Mouse (Mus musculus) CD4-positive, CD25-positive, alpha-beta regulatory T cell, adult 4 months (primary cell): ENCODE measurements around the gene Msi2. TPM values are rescaled to one million over a fixed set of nuclear protein-coding genes. Genes with fewer than 3 reads are reported as not detected.

ENCODE experiments used
- ATAC-seq: one replicate; pipeline ENCODE4 v1.8.0; 2017
- polyA plus RNA-seq, 2 experiments: library from polyadenylated mRNA; unstranded; fragments of 100-300 nt; shearing (Covaris generic); gene quantifications; one replicate each; pipeline ENCODE4 v1.2.1; 2017

Gene Msi2
- polyA plus RNA-seq, 2 experiments from 2014 or later, result 23.8 to 31.3 TPM

DNA sequence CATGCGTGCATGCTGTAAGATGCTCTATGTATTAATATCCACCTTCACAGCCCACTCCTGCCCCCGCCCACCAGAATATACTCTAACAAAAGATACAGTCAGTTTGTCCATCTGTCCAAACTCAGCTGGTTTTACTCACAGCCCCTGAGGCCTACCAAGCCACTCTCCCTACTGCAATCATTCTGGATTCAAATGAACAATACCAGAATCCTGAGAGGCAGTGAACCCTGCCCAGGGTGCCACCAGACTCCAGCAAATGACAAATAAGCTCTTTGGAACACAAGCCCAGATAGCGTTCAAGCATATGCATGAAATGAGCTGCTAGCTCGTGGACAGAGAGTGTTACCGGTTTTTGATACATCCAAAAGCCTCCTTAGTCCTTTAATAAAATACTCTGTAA is 130.6 kb downstream of the Msi2 start:
- no peak for ATAC-seq

GRCm38 (mm10) chr11:88585880-88586279 is 132.4 kb downstream of the Msi2 start:
- ATAC-seq, result no peak

DNA sequence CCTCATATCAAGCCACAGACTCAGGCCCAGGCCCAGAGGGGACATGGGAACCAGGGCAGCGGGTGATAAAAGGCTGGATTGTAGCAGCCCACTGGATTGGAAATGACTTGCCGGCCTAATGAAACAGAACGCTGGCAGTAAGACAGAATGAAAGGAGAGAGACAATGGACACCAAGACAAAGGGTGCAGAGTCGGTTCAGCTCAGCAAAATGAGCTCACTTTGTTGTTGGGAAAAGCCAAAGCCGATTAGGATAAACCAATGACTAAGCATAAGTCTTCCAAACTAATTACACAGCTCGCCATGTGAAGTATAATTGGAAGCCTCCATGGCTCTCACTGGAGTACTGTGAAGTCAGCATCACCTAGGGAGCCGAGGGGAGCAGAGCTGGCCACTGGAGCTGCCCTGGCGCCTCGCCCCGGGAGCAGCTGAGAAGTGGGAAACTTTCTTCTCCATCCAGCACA is 133.1 kb downstream of the Msi2 start:
- no peak for ATAC-seq

DNA sequence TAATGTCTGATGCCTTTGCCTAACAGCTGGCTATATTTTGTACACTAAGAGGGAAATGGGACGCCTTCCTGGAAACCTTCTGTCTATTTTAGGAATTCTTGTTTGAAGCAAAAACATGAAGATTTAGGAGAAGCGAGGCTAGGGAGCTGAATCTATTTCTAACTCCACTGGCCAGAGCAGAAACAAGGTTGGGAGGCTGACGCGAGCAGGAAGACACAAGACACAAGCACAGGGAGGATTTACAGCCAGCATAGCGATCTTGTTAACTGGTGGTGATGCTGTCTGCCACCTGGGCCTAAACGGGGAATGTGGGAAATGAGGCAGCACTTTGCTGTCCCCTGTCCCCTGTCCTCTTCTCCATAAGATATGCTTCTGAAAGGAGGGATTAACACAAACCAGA is 134.4 kb downstream of the Msi2 start:
- ATAC-seq, result no peak

DNA sequence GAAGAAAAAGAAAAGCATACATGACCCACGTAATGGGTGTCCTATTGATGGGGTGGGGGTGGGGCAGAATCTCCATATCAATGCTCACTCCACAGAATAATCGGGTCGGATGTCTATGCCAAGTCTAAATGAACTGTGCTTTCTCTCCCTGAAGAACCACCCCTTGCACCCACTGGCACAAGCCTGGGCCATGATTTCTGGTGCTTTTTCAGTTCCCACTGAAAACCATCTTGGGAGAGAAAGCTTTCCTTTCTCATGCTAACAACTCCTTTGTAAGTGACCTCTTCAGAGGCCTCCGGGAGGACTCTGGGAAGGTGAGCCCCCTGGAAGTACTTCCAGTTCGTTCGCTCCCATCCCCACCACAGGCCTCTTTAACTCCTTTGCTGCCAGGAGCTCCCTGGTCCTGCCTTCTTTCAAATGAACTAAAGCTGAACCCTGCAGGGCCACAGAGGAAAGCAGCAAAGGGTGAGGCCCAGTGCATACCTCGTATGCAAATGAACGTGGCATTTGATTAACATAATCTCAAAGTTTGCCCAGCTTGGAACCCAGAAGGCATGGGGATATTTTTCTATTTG is 135.0 kb downstream of the Msi2 start:
- no peak for ATAC-seq

DNA sequence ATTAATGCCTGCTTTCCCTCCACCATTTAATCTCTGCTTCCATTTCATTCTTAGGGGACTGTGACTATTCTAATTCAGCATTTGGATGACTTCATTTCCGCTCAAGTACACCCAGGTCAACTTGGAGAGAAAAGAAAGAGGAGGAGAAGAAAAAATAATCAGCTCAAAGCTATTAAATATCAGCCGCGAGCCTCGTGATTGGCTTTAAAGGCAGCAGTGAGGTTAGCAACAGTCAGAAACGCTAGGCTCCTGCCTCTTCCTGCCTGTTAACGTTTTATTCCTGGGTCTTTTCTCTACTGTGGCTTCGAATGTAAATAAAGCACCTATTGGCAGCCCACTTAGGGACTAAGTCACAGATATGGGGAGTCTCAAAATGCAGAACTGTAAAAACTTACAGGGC is 135.5 kb downstream of the Msi2 start:
- peak; percentile 64 for ATAC-seq

GRCm38 (mm10) chr11:88582021-88582707 is 136.1 kb downstream of the Msi2 start:
- no peak for ATAC-seq

GRCm38 (mm10) chr11:88581375-88581774 is 136.9 kb downstream of the Msi2 start:
- ATAC-seq, result no peak

DNA sequence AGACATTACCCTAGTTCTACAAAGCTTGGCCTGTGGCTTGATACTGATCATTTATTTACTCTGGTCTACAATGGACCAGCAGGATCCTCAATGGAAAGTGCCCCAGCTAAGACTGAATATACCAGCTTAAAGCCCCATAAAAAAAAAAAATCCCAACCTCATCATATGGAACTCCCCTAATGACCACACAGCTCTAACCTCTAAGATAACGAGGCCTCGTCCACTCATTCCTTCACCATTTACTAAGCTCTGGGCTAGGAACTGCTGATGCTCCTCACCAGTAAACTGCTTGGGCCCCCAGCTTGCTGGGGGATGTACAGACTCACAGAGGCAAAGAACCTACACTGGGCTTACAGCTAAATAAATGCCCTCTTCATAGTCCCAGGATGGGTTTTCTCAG is 139.6 kb downstream of the Msi2 start:
- ATAC-seq, result no peak

DNA sequence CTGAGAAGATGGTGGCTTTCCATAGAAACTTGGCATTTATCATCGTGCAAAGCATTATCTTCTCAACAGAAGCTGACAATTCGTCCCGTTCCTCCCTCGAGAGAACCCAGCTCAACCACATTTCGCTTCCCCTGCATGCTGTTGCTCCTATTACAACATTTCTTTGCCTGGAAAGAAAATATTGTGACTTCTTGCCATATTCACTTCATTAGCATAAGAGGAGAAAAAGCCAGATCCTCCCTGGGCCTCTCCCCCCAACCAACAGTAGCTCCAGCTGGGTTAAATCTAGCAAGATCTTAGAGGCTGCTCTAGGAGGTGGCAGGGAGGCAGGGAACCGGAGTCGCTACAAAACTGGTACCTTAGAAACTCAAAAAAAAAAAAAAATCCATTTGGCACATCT is 141.2 kb downstream of the Msi2 start:
- ATAC-seq, result no peak

DNA sequence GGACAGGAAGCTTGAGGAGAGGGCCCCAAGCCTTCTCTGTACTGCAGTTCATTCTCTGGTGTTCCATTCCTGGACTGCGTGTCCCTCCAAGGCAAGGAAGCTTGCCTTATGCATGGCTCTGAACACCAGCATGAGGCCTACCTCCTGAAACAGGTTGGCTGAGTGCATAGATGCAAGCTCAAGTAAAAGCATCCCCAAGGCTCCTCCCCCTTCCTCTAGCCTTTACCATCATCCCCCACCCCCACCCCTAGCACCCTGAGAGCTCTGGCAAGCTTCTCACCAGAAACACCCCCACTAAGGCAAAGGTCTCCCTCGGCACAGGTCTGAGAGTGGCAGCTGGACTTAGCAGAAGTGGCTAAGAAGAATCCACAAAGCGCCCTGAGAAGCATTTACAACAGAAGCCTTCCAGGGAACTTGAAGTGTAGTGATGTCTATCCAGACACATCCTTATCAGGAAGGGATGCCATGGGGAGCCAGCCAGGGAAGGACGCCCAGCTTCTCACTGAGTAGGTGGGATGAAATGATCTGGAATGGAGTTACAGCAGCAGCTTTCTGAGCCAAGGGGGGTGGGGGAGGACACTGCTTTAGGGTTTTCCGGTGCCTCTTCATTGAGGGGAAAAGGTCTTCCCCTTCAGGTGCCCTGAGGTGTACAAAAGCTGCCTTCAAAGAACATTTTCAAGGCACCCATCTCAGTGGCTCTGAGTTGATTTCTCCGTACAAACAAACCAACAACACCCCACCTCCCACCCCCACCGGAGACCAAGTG is 141.9 kb downstream of the Msi2 start:
- ATAC-seq, result peak; percentile 78

DNA sequence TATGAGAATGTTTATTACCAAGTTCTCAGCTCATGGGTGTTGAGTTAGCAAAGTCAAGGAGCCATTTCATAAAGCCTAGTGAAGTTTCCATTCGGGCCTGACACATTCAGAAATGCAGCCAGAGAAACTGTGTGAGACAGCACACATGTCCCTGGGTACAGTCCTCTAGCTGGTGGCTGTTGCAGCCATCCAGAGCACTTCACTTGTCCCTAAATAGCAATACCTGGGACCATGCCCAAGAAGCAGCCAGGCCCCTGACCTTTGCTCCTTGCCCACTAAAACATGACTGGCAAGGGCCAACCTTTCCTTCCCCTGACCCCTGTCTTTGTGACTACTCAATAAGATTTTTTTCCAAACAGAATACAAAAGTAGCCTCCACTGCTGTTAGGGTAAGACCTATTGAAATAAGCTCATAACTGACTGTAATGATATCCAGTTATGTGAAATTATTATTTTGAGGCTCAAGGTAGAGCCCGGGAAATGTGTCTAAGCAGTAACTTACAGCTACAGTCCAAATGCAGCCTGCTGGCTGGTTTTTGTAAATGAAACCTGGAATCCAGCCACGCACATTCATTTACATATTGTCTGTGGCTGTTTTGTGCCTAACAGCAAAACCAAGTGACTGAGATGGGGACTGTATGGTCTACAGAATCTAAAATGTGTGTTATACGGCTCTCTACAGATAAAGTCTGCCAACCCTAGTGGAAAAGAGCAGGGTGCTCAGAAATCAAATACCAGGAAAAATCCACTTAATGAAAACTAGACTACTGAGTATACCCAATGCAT is 143.5 kb downstream of the Msi2 start:
- no peak for ATAC-seq

- ATAC-seq, result no peak
Measured at GRCm38 (mm10) chr11:88573013-88573412, 145.3 kb downstream of the Msi2 start.

GRCm38 (mm10) chr11:88572461-88572860 is 145.9 kb downstream of the Msi2 start:
- no peak for ATAC-seq

DNA sequence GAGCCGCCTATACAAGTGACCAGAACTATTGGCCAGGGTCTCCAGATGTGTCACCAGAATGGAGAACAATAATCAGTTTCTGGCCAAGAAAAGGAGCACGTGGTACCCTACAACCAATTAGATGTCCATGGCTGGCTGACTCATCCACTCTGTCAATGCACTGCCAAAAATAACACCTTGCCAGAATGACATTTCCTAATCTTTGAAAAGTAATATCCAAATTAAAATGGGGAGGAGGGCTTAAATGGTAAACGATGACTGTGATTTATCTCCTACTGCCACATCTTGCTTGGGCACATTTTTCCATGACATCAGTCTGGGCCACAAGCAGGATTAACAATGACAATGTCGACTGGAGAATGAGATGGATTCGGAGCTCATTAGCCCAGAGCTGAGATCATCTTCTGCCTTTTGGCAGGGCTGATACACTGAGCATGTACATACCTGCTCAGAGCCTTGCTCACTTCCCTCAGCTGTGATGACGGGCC is 147.6 kb downstream of the Msi2 start:
- ATAC-seq, result no peak

DNA sequence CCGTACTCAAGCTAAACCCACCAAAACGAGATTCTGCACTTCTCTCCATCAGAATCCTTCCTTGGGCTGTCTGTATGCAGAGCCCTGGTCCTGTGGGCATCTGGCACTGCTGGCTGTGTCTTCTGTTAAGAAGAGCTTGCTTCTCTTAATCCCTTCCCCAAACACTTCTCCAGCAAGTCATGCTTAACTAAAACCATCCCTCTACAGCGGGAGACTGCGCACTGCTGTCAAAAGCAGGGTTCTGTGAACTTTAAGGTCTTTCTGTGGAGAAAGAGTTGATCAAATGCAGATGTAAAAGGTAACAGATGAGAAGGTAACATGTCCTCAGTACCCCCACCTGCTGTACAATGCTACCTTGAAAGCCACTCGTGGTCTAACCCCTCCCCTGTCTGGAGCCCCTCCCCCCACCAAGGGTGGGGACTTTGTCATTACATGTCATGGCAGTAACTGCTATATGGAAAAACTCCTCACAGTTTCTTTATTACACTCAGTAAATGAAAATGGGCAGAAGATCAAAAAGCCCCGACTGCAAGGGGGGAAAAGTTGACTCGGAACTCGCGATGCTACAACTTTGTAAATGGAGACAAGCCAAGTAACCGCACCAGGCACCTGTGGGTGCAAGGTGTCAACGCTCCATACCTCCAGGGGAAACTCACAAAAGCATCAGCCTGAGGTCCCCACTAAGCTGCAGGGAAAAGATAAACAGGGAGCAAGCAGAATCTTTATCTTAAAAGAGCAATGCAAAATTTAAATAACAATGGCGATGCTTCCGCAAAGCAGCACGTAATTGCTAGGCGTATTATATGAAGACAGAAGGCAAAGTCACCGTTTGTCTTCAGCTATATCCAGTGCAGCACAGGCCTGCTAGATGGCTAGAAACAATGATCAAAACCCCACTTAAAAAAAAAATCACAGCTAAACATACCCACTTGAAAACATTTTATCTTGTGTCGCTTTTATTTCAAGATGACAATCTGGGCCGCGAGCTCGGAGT is 151.4 kb downstream of the Msi2 start:
- peak; percentile 74 for ATAC-seq

- ATAC-seq, result no peak
Measured at GRCm38 (mm10) chr11:88564810-88565209, 153.5 kb downstream of the Msi2 start.

- ATAC-seq, result no peak
Measured at GRCm38 (mm10) chr11:88564363-88564762, 153.9 kb downstream of the Msi2 start.

DNA sequence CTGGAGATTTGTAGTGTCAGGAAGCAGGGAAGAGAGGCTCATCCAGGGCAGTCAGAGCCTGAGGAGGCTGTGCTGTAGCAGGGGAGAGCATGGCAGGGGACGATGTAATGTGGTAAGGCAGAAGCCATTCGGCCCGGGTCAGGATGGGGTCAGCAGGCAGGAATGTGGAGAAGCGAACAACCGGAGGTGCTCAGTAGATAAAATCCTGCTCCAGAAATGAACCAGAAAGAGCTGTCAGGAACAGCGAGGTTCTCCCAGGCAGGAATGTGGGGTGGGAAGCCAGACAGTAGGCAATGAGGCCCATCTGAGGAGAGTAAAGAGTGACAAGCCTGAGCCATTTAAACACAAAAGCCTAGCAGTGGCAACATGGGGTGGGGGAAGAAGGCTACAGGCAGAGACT is 157.1 kb downstream of the Msi2 start:
- no peak for ATAC-seq

DNA sequence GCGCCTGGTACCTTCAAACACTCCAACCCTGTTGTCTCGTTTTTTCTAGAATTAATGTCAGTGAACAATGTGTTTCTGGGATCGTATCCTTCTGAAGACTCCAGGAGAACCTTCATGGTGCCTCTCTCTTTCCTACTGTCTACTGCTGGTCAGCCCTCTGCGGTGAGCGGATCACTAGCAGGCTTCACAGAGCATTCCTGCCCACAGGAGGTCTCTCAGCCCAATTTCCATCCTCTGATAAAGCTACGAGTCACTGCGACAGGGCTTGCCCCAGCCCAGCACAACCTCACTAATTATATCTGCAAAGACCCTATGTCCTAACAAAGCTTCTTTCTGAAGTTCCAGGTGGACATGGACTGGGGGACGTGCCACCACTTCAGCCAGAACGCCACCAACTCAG is 157.7 kb downstream of the Msi2 start:
- no peak for ATAC-seq

GRCm38 (mm10) chr11:88559365-88559970 is 158.8 kb downstream of the Msi2 start:
- no peak for ATAC-seq
